Mouse (Mus musculus): ENCODE results near the gene Nucks1.

DNA sequence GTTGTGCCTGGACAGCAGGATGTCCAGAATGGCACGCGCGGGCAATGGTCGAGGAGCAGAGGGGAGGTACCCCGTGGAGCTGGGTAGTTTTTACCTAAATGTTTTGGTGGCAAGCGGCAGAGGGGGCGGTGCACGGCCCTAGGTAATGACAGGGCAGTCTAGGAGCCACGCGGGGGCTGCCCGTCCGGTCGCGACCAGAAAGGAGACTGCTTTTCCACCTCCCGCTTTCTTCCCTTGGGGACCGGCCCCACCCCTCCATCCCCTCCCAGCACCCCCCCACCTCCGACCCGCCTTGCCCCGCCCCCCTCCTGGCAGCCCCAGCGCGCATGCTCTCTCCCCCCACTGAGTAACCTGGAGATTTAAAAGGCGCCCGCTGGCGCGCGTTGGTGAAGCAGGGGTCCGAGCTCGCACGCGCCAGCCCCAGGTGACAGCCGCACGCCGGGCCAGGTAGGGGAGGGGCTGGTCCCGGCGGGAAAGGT, 52.3 kb downstream of the Nucks1 start, which contains the start of gene Slc45a3:
- TF ChIP-seq CTCF (IDR thresholded peaks at IDR 0.05; ENCODE audit: extremely low read depth, insufficient read depth, low read length) (no peak), POLR2A (IDR thresholded peaks at IDR 0.05; ENCODE audit: extremely low read depth, insufficient read depth, low read length) (no peak)
